Mouse (Mus musculus) G1E (cell line): Measurements from ENCODE around the gene Csnk1e. TPM values are rescaled to one million over a fixed set of nuclear protein-coding genes. Genes with fewer than 3 reads are reported as not detected.

Source experiments
- ATAC-seq: 2 replicates; pipeline ENCODE4 v1.8.0; 2016; ENCODE audit warnings: mild to moderate bottlenecking; ENCODE audit not compliant: insufficient number of reproducible peaks, poor library complexity, low FRiP score, severe bottlenecking; ENCODE audit errors: extremely low read depth
- DNase-seq: peaks from one replicate; pipeline ENCODE4 v3.0.0; 2012; ENCODE audit warnings: low spot score
- H3K27me3 ChIP-seq: 2 replicates; pipeline ENCODE4 v1.6.1; 2012; ENCODE audit warnings: mild to moderate bottlenecking, low read length, inconsistent platforms; ENCODE audit not compliant: insufficient read depth
- H3K36me3 ChIP-seq: replicated peaks from 2 replicates; pipeline ENCODE3; 2012; ENCODE audit warnings: mild to moderate bottlenecking, inconsistent platforms
- H3K4me1 ChIP-seq: 2 replicates; pipeline ENCODE4 v1.6.1; 2012; ENCODE audit warnings: low read depth, low read length, inconsistent platforms, mixed read lengths; ENCODE audit not compliant: insufficient read depth
- H3K4me3 ChIP-seq: 2 replicates; pipeline ENCODE4 v1.5.1; 2012; ENCODE audit warnings: low read depth, mild to moderate bottlenecking, inconsistent platforms, low read length, moderate library complexity, mixed read lengths
- H3K9me3 ChIP-seq: replicated peaks from 2 replicates; pipeline ENCODE4 v1.6.1; 2012; ENCODE audit warnings: inconsistent platforms
- CTCF ChIP-seq: IDR thresholded peaks from 2 replicates; pipeline ENCODE4 v1.5.1; 2012; ENCODE audit warnings: low read depth, low read length, inconsistent platforms, mixed read lengths
- GATA1 ChIP-seq: IDR thresholded peaks from 2 replicates; pipeline ENCODE4 v1.6.1; 2012; ENCODE audit warnings: borderline replicate concordance, low read length, inconsistent platforms, mixed read lengths
- GATA2 ChIP-seq: IDR thresholded peaks from 2 replicates; pipeline ENCODE4 v1.6.1; 2012; ENCODE audit warnings: low read depth, low read length, inconsistent platforms, borderline replicate concordance
- POLR2AphosphoS5 ChIP-seq: IDR thresholded peaks from 2 replicates; pipeline ENCODE4 v1.6.1; 2012; ENCODE audit warnings: low read depth, low read length, inconsistent platforms; ENCODE audit not compliant: insufficient replicate concordance
- TAL1 ChIP-seq: conservative IDR thresholded peaks from 2 replicates; pipeline ENCODE4 v1.6.1; 2012; ENCODE audit warnings: low read depth, low read length, inconsistent platforms, mixed read lengths
- polyA plus RNA-seq: library from polyadenylated mRNA; stranded (reverse); fragments of >175 nt; gene quantifications from 2 replicates; pipeline ENCODE4 v1.2.3, GENCODE M21; 2012
- total RNA-seq, 2 experiments: library from RNA; stranded (forward) in 1 of 2; stranded (reverse) in 1 of 2; fragments of 200-1000 nt in 1 of 2; fragments of >200 nt in 1 of 2; fragmentation: Nextera tagmentation in 1 of 2; gene quantifications; 2 replicates each; pipeline ENCODE4 v1.2.3; 2014 to 2017

Gene Csnk1e
- total and polyA plus RNA-seq, 3 experiments, result 0.44 TPM; not detected in 2

DNA sequence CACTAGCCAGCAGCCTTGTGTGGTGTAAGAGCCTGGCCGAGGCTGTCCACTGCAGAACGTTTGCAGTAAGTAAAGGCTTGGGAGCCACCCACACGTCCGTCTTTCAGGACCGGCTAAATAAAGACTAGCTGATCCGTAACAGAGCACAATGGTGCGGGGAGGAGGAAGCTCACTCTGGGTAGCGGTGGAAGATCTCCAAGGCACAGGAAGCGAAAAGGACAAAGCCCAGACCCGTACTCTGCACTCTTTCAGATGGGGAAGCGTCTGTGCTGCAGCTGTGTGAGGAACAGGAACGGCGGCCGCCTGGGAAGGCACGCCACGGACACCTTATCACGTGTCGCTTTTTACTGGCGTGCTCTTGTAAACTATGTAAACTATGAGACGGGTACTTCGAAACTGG lies 22.5 kb downstream of the Csnk1e start:
- ATAC-seq, result no peak
- Histone ChIP-seq H3K36me3 (no peaks in the 10 kb centered on the region), H3K4me3 (no peak overlapping the region), H3K4me1 (no peaks in the 10 kb centered on the region), H3K27me3 (peaks cover 12% of the 10 kb centered on the region), H3K9me3 (no peaks in the 10 kb centered on the region)
- TF ChIP-seq GATA2 (no peak), GATA1 (no peak), POLR2AphosphoS5 (no peak), CTCF (no peak), TAL1 (no peak)
- no peak for DNase-seq

DNA sequence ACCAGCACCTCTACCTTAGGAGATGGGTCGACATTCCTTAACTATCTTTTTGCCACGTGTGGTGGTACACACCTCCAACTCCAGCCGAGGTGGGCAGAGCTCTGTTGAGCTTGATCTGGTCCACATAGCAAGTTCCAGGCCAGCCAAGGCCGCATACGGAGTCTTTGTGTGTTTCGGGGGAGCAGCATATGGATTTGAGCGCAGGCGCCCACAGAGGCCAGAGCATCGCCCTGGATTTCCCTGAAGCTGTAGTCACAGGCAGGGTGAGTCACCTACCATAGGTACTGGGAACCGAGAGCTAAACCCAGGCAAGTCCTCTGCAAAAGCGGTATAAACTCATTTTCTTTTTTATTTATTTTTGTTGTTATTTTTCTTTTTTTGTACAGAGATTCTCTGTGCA lies 23.0 kb downstream of the Csnk1e start:
- Histone ChIP-seq H3K27me3 (peaks cover 12% of the 10 kb centered on the region), H3K4me3 (no peak overlapping the region), H3K9me3 (no peaks in the 10 kb centered on the region), H3K4me1 (no peaks in the 10 kb centered on the region), H3K36me3 (no peaks in the 10 kb centered on the region)
- ATAC-seq (no peak), DNase-seq (no peak)
- no peak for TF ChIP-seq CTCF

GRCm38 (mm10) chr15:79431925-79432324 lies 23.4 kb downstream of the Csnk1e start:
- H3K4me1 ChIP-seq, result no peaks in the 10 kb centered on the region
- no peaks in the 10 kb centered on the region for H3K9me3 ChIP-seq
- no peaks in the 10 kb centered on the region for H3K36me3 ChIP-seq
- peaks cover 12% of the 10 kb centered on the region for H3K27me3 ChIP-seq
- TF ChIP-seq GATA2 (no peak), TAL1 (no peak), GATA1 (no peak), POLR2AphosphoS5 (no peak), CTCF (no peak)
- ATAC-seq (no peak), DNase-seq (no peak)
- H3K4me3 ChIP-seq, result no peak overlapping the region

DNA sequence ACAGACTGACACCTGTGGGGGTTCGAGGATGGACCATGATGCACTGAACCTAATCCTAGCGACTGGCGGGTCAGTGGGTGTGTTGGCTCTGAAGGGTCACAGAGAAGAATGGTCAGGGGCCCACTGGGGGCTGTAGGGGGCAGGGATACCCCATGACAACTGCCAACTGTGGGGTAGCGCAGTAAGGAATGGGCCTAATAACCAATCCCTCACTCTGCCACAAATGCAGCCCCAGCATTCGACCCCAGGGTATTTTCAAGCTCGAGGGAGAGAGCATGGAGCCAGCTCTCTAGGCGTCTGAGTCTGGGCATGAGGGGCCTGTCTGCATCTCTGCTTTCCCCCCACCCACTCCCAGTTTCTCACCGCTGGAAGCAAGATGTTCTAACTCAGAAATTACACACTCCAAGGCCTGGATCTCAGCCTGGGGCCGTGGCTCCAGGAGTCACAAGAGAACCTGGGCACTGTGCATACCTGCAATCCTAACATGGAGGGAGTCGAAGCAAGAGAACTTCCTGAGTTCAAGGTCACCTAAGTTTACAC lies 24.8 kb downstream of the Csnk1e start:
- TF ChIP-seq TAL1 (no peak), POLR2AphosphoS5 (no peak), CTCF (no peak), GATA2 (no peak), GATA1 (no peak)
- no peaks in the 10 kb centered on the region for H3K36me3 ChIP-seq
- no peak overlapping the region for H3K4me3 ChIP-seq
- H3K9me3 ChIP-seq, result no peaks in the 10 kb centered on the region
- no peaks in the 10 kb centered on the region for H3K4me1 ChIP-seq
- no peak for ATAC-seq
- peaks cover 17% of the 10 kb centered on the region for H3K27me3 ChIP-seq
- DNase-seq, result no peak

GRCm38 (mm10) chr15:79429994-79430393 lies 25.4 kb downstream of the Csnk1e start:
- no peaks in the 10 kb centered on the region for H3K9me3 ChIP-seq
- H3K4me1 ChIP-seq, result no peaks in the 10 kb centered on the region
- no peaks in the 10 kb centered on the region for H3K36me3 ChIP-seq
- H3K4me3 ChIP-seq, result no peak overlapping the region
- no peak for ATAC-seq
- no peak for DNase-seq
- peaks cover 19% of the 10 kb centered on the region; the same call in 1 of the 2 replicates for H3K27me3 ChIP-seq
- TF ChIP-seq CTCF, result no peak
- TF ChIP-seq GATA2, result no peak
- no peak for TF ChIP-seq TAL1
- TF ChIP-seq GATA1, result no peak
- no peak for TF ChIP-seq POLR2AphosphoS5

DNA sequence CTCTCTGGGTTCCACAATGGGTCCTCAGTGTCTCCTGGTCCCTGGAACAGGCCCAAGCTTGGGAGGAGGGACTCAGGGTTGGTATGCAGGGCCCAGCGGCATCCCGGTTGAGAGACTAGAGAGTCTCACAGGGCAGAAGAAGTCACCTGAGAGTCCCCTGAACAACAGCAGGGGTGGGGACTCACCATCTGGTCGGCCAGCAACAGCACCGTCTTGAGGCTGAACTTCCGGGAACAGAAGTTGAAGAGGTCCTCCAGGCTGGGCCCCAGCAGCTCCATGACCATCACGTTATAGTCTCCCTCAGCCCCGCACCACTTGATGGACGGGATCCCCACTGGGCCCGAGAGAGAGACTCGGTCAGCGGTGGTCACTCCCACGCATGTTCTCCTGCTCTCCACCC lies 25.8 kb downstream of the Csnk1e start:
- Histone ChIP-seq H3K4me1 (no peaks in the 10 kb centered on the region), H3K4me3 (no peak overlapping the region), H3K36me3 (no peaks in the 10 kb centered on the region), H3K9me3 (no peaks in the 10 kb centered on the region), H3K27me3 (peaks cover 17% of the 10 kb centered on the region; the same call in 1 of the 2 replicates)
- DNase-seq (no peak), ATAC-seq (no peak)
- TF ChIP-seq GATA2 (no peak), GATA1 (no peak), POLR2AphosphoS5 (no peak), CTCF (no peak), TAL1 (no peak)
